9 mouse cellular contexts compared by ENCODE assay signal in genomic region chr13:53008489-53009184, GRCm38 (mm10). TPM values are rescaled to one million over a fixed set of nuclear protein-coding genes. Genes with fewer than 3 reads are reported as not detected.
DNase-seq lines count a peak whose midpoint lies in the region; ATAC-seq lines count a peak whose summit lies in the region.
"Had no signal": no experiment of that assay in that cellular context is flagged by ENCODE, and none has a peak within 500 bp of the region (broad histone marks: within the 10 kb centered on the region; RNA-seq: fewer than 3 reads in every experiment).

No protein-coding gene starts in this region.

- H3K36me3 ChIP-seq in intestine, embryonic 16.5 days (ENCODE audit: control insufficient read depth, insufficient read depth, low read length): no peaks in the 10 kb centered on the region
- H3K36me3 ChIP-seq: neural tube, embryonic 13.5 days had no signal

- no peak for ATAC-seq in activated CD4-positive, CD25-positive, alpha-beta regulatory T cell, adult 4 months
- no peak for ATAC-seq in intestine, embryonic 16.5 days

- no peak overlapping the region for H3K4me2 ChIP-seq in intestine, embryonic 16.5 days (ENCODE audit: low read depth, low read length)
- H3K4me2 ChIP-seq: neural tube, embryonic 13.5 days had no signal

- H3K9me3 ChIP-seq in intestine, embryonic 16.5 days (ENCODE audit: control insufficient read depth, low read length): no peaks in the 10 kb centered on the region
- H3K9me3 ChIP-seq: neural tube, embryonic 13.5 days had no signal

- no peaks in the 10 kb centered on the region for H3K27me3 ChIP-seq in intestine, embryonic 16.5 days (replicated peaks; ENCODE audit: control insufficient read depth, insufficient read depth, low read length)
- H3K27me3 ChIP-seq: neural tube, embryonic 13.5 days had no signal

- no peak overlapping the region for H3K4me3 ChIP-seq in intestine, embryonic 16.5 days (ENCODE audit: low read length)
- H3K4me3 ChIP-seq: neural tube, embryonic 13.5 days had no signal

- WGBS in intestine, embryonic 16.5 days: 47% methylated on average over 7 of the region's 7 CpGs

- H3K9ac ChIP-seq in intestine, embryonic 16.5 days (ENCODE audit: low read depth, low read length): no peak overlapping the region
- H3K9ac ChIP-seq: neural tube, embryonic 13.5 days had no signal

- 0 out of 2 replicates have a peak, but pooled peaks cover 14% of the 10 kb centered on the region for H3K4me1 ChIP-seq in intestine, embryonic 16.5 days (ENCODE audit: control insufficient read depth, insufficient read depth, low read length)

- DNase-seq in cerebellum, adult 11-12 months: peak; percentile 48
- no peak for DNase-seq in cerebellum, adult 8-10 months
- DNase-seq in adrenal gland, postnatal 10 days: peak; percentile 79
- peak; percentile 77 for DNase-seq in gonadal fat pad, adult 2 months (ENCODE audit: low read depth)
- DNase-seq in kidney, postnatal 4 days: peak; percentile 33 to 48
- no peak for DNase-seq in yolk sac, embryonic 10.5 days (ENCODE audit: low spot score)

- H3K27ac ChIP-seq in intestine, embryonic 16.5 days (ENCODE audit: low read length): no peak overlapping the region
- H3K27ac ChIP-seq: neural tube, embryonic 13.5 days had no signal

RNA-seq across cellular contexts. Expression of gene Nfil3, which starts 27.8 kb away (rescaled TPM):
- 10 to 100 TPM; 23.0 to 83.7 TPM for total RNA-seq in adrenal gland, postnatal 10 days (2021)
- 5.7 and 6.8 TPM in 2 replicates for polyA plus RNA-seq in gonadal fat pad, adult 2 months (2012; rRNA removed)
- polyA plus RNA-seq in activated CD4-positive, CD25-positive, alpha-beta regulatory T cell, adult 4 months (2017; shearing (Covaris generic)): 1 to 10 TPM; 3.7 to 4.2 TPM
- 28.4 and 30.0 TPM in 2 replicates for polyA plus RNA-seq in intestine, embryonic 16.5 days (2015; fragmentation: Nextera tagmentation; extraction: Ambion mirVana)

Comparison
In these comparisons a context has a peak if more than half of its experiments do, and no peak if none do; other contexts are left out.
1. DNase-seq: peak in cerebellum, adult 11-12 months (single experiment), adrenal gland, postnatal 10 days (single experiment), gonadal fat pad, adult 2 months (single experiment) and kidney, postnatal 4 days (2 of 2); none in cerebellum, adult 8-10 months (single experiment) and yolk sac, embryonic 10.5 days (single experiment).